Mouse (Mus musculus) midbrain, embryonic 11.5 days (tissue): Measurements from ENCODE around the gene Pir. TPM values are rescaled to one million over a fixed set of nuclear protein-coding genes. Genes with fewer than 3 reads are reported as not detected.

Experiments used
- ATAC-seq: fragments of 200-750 bp; cut with Nextera tagmentation; 2 replicates; pipeline ENCODE4 v1.8.0; 2017; ENCODE audit warnings: moderate TSS enrichment, moderate library complexity; ENCODE audit not compliant: low FRiP score
- DNase-seq: peaks from one replicate; pipeline ENCODE4 v3.0.0; 2015; ENCODE audit warnings: low spot score; ENCODE audit errors: missing footprints
- H3K27ac ChIP-seq: fragments of 300-500 bp; sonication (generic); 2 replicates; pipeline ENCODE4 v1.5.1; 2014; ENCODE audit warnings: low read depth, low read length
- H3K27me3 ChIP-seq: fragments of 300-500 bp; sonication (generic); 2 replicates; pipeline ENCODE4 v1.6.1; 2014; ENCODE audit warnings: mild to moderate bottlenecking, low read length, moderate library complexity, mixed read lengths; ENCODE audit not compliant: control insufficient read depth, insufficient read depth
- H3K36me3 ChIP-seq: fragments of 300-500 bp; sonication (generic); 2 replicates; pipeline ENCODE4 v1.6.1; 2014; ENCODE audit warnings: mild to moderate bottlenecking, low read length, moderate library complexity, mixed read lengths; ENCODE audit not compliant: control insufficient read depth, insufficient read depth
- H3K4me1 ChIP-seq: fragments of 300-500 bp; sonication (generic); 2 replicates; pipeline ENCODE4 v1.6.1; 2014; ENCODE audit warnings: low read length; ENCODE audit not compliant: control insufficient read depth, insufficient read depth
- H3K4me2 ChIP-seq: fragments of 300-500 bp; sonication (generic); 2 replicates; pipeline ENCODE4 v1.6.1; 2014; ENCODE audit warnings: mild to moderate bottlenecking, moderate library complexity
- H3K4me3 ChIP-seq: fragments of 300-500 bp; sonication (generic); 2 replicates; pipeline ENCODE4 v1.5.1; 2014; ENCODE audit warnings: low read depth, low read length
- H3K9ac ChIP-seq: fragments of 300-500 bp; sonication (generic); 2 replicates; pipeline ENCODE4 v1.6.1; 2014; ENCODE audit warnings: low read length
- H3K9me3 ChIP-seq: fragments of 300-500 bp; sonication (generic); 2 replicates; pipeline ENCODE4 v1.6.1; 2016; ENCODE audit warnings: low read length; ENCODE audit not compliant: control insufficient read depth
- WGBS: fragments of 180-500 bp; shearing (Covaris S2); extraction: QIAGEN DNeasy Blood & Tissue Kit; methylation state at CpG from one replicate; pipeline ENCODE4 v1.1.7; 2014; 5-methylcytosine and 5-hydroxymethylcytosine counted together
- polyA plus RNA-seq: library from polyadenylated mRNA; unstranded; fragments of >200 nt; fragmentation: Nextera tagmentation; extraction: Ambion mirVana; gene quantifications from 2 replicates; pipeline ENCODE4 v1.2.1, GENCODE M21; 2014

Pir gene
- polyA plus RNA-seq, 1 experiment from 2014 or later = 6.7 TPM

DNA sequence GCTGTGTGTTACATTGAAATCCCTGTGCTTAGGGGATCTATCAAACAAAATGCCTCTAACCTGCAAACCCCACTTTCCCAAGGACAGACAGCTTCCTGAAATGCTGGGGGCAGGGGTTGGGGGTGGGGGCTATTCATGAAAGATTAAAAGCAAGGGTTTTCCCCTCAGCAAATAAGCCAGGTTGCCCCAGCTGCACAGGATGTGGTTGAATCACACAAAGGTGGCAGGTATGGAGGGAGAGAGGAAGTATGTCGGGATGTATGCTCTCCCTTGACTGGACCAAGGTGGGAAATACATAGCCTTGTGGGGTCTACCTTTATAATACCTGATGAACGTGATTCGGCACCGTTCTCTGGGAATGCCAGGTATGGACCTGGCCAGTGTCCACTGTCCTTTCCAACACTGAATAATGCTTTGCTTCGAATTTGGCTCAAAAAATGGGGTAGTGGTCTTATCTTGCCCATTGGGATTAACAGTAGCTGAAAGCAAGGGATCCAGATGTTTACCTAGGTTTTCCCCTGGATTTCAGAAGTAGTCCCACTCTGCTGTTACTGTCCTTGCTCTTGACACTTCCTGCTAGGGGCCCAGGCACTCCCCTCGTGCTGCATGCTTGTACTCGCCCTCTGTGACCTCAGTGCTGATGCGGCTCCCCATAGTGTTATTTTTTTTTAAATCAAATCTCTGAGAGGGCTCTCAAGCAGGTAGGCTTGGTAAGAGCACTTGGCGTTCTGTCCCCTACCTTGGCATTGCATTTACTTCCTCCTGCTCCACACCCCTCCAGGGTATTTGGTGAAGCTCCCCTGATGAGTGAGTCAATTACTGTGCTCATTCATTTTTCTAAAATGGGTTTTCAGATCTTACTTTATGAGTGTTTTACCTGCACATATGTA, 137.2 kb downstream of the Pir start:
- ATAC-seq = no peak
- DNase-seq = no peak
- Histone ChIP-seq H3K27ac (no peak overlapping the region), H3K36me3 (no peaks in the 10 kb centered on the region), H3K27me3 (no peaks in the 10 kb centered on the region), H3K4me2 (no peak overlapping the region), H3K9ac (no peak overlapping the region), H3K9me3 (no peaks in the 10 kb centered on the region), H3K4me3 (no peak overlapping the region), H3K4me1 (no peaks in the 10 kb centered on the region)
- 77% methylated on average over 9 of the region's 9 CpGs for WGBS

DNA sequence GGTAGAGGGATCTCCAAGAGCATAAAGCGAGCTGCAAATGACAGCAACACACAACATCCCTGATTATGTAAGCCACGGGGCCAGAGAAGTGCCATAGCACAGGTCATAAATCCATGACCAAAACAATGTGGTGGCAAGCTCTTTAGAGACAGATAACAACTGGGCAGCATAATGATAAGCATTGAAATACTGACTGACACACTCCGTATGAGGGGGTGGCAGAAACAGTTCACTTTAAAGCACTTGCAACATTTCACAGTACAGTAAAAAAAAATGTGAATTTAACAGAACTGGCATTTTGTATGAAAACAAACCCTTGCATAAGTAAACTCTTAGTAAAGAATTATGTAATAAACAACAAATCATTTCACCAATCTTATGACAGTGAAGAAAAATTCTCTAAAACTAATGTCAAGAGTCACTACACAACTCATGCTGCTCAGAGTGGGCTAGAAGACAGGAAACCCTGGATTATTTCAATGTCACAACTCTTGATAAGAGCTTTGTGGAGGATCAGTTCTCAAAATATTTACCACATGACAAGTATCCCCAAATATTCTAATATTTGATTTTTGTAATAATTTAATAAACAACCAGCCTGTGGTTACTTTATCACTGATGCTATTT, 139.2 kb downstream of the Pir start:
- Histone ChIP-seq H3K27ac (no peak overlapping the region), H3K9me3 (no peaks in the 10 kb centered on the region), H3K4me2 (no peak overlapping the region), H3K27me3 (no peaks in the 10 kb centered on the region; the same call in 1 of the 2 replicates), H3K36me3 (no peaks in the 10 kb centered on the region), H3K4me3 (no peak overlapping the region), H3K9ac (no peak overlapping the region), H3K4me1 (no peaks in the 10 kb centered on the region)
- WGBS = 88% methylated on average over 3 of the region's 3 CpGs
- ATAC-seq (no peak), DNase-seq (no peak)

DNA sequence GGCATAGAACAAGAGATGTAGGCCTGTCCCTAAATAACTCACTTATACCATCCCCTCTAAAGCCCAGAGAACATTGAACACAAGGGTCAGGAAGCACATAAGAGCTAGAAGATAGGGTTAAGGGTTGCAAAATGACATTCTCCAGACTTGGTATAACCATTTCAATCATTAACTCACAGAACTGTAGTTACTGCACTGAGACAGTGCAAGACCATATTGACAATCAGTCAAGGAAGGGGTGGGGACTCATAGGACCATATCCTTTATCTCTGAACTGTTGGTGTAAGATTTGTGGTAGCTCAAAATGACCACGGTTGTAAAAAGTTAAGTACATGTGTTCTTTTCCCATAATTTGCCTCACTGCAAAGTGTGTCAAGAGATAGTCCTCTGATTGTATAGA, 141.4 kb downstream of the Pir start:
- Histone ChIP-seq H3K4me2 (no peak overlapping the region), H3K27ac (no peak overlapping the region), H3K4me1 (no peaks in the 10 kb centered on the region), H3K36me3 (no peaks in the 10 kb centered on the region), H3K27me3 (no peaks in the 10 kb centered on the region; the same call in 1 of the 2 replicates), H3K9ac (no peak overlapping the region), H3K9me3 (no peaks in the 10 kb centered on the region), H3K4me3 (no peak overlapping the region)
- ATAC-seq (no peak), DNase-seq (no peak)
- WGBS = 86% methylated on average over 1 of the region's 1 CpGs

DNA sequence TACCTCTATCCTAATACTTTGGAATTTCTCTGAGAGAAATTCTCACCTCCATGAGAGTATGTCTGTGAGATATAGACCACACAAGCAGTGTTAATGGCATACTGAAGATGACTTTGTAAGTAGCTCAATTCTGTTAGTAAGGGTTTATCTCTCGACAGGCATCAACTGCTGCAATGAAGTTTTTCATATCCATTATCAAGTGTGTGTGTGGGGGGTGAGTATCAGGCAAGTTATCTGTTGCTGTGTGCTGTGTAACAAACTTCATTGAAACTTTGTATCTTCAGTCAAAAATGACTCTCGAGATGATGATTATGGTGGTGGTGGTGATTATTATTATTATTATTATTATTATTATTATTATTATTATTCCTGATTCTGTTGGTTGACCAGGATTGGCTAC, 147.6 kb downstream of the Pir start:
- WGBS = 78% methylated on average over 2 of the region's 2 CpGs
- H3K27ac ChIP-seq = no peak overlapping the region
- no peaks in the 10 kb centered on the region for H3K36me3 ChIP-seq
- H3K4me3 ChIP-seq = no peak overlapping the region
- no peak overlapping the region for H3K9ac ChIP-seq
- H3K4me1 ChIP-seq = peaks cover 3% of the 10 kb centered on the region; the same call in 1 of the 2 replicates
- H3K27me3 ChIP-seq = no peaks in the 10 kb centered on the region; the same call in 1 of the 2 replicates
- no peak for DNase-seq
- no peak for ATAC-seq
- no peaks in the 10 kb centered on the region for H3K9me3 ChIP-seq
- H3K4me2 ChIP-seq = no peak overlapping the region

DNA sequence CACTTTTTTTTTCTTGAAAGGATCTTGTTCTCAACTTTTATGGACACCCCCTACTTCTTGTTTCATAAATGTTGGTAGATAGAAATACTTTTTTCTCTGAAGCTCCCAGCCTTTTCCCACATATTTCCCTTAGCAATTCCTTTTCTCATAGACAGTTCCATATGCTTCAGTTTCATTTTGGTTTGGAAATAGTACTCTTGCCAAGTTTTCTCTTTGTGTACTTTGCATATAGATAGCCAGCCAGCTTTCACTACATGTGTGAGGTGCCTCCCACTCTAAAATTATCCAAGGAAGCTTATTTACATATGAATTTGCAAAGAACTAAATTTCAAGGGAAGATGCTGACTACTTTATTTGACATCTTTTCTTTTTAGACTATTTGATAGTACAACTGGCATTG, 148.8 kb downstream of the Pir start:
- no peak overlapping the region for H3K4me3 ChIP-seq
- H3K9ac ChIP-seq = no peak overlapping the region
- no peaks in the 10 kb centered on the region; the same call in 1 of the 2 replicates for H3K27me3 ChIP-seq
- DNase-seq (no peak), ATAC-seq (no peak)
- no peaks in the 10 kb centered on the region for H3K36me3 ChIP-seq
- H3K4me2 ChIP-seq = no peak overlapping the region
- H3K9me3 ChIP-seq = no peaks in the 10 kb centered on the region
- no peak overlapping the region for H3K27ac ChIP-seq
- H3K4me1 ChIP-seq = peaks cover 3% of the 10 kb centered on the region; the same call in 1 of the 2 replicates

DNA sequence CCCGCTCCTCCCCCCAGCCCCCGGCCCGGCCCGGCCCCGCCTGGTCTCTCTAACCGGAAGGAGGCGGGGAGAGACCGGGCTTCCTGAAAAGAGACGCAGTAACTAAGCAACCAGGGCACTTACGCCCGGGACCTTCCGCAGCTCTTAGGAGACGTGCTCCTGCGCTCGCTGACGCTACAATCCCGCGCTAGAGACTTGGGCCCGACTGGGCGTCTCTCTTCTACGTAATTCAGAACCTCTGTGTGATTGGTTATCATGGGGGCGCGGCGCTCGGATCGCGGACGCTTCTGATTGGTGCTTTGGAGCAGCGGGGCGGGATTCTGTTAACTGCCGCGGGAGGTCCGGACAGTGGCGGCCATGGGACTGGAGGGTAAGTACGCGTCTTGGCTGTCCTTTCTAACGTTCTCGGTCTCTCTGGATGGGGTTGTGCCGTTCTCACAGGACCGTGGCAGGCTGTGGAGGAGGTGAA, 150.3 kb downstream of the Pir start, which contains the start of gene Piga:
Gene Piga (plus strand): TSS at position 317 of the 469 bp plus-strand sequence.
- no peak within 1 kb of the TSS; the same call in 1 of the 2 replicates for H3K27ac ChIP-seq

DNA sequence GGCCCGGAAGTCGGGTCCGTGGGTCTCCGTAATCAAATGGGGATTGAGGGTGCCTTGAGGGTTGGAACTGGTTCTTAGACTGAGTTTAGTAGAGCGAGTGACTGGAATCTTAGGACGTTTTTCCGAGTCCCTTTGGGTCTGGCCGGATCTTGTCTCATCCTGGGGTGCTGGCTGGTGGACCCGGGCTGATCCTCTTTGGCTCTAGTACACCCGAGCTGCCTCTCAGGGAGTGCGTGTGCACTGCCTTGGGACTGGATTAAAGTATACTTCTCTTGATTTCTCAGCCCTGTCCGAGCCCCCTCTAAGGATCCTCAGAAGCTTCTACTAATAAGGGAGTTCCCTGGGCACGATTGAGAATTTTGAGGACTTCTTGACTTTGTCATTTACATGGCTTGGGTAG, 150.8 kb downstream of the Pir start:
- DNase-seq (no peak), ATAC-seq (no peak; the same call in 1 of the 2 replicates)
- WGBS = 26% methylated on average over 13 of the region's 13 CpGs

More for the DNA sequence above, 150.3 kb downstream of the Pir start, which contains the start of gene Piga:
- peak within 1 kb of the TSS; percentile 70 for H3K9ac ChIP-seq
- peak; percentile 99 for ATAC-seq
- peaks cover 3% of the 10 kb centered on the region; the same call in 1 of the 2 replicates for H3K4me1 ChIP-seq
- H3K9me3 ChIP-seq = no peaks in the 10 kb centered on the region
- 22% methylated on average over 39 of the region's 40 CpGs for WGBS
- peak; percentile 96 for DNase-seq
- H3K4me3 ChIP-seq = peak within 1 kb of the TSS; percentile 47
- no peaks in the 10 kb centered on the region; the same call in 1 of the 2 replicates for H3K27me3 ChIP-seq
- H3K36me3 ChIP-seq = no peaks in the 10 kb centered on the region
- peak within 1 kb of the TSS; percentile 46 for H3K4me2 ChIP-seq

DNA sequence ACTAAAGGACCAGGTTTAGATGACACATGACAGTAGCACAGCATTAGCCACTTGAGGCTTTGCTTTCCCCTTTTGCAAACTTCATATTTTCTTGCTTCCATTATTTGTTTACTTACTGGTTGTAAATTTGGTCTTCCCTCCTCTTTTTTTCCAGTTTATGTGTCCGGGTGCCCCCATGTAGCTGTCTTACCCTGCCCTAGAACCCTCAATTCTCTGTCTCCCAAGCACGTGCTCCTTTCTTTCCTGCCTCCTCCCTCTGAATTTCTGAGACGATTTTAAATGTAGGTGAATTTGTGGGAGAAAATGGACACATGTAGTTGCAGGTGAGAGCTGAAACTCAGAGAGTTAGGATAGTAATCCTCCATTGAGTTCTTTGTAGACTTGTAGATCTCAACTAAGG, 151.3 kb downstream of the Pir start:
- WGBS = 64% methylated on average over 3 of the region's 3 CpGs
- Histone ChIP-seq H3K27ac (no peak overlapping the region), H3K36me3 (no peaks in the 10 kb centered on the region), H3K4me1 (peaks cover 3% of the 10 kb centered on the region; the same call in 1 of the 2 replicates), H3K9ac (peak overlapping the region; percentile 70; the same call in 1 of the 2 replicates), H3K4me3 (peak overlapping the region; percentile 47), H3K27me3 (no peaks in the 10 kb centered on the region), H3K4me2 (peak overlapping the region; percentile 46), H3K9me3 (no peaks in the 10 kb centered on the region)
- DNase-seq (no peak), ATAC-seq (no peak)

More for the DNA sequence above, 150.8 kb downstream of the Pir start:
- peak overlapping the region; percentile 46 for H3K4me2 ChIP-seq
- peak overlapping the region; percentile 70 for H3K9ac ChIP-seq
- no peaks in the 10 kb centered on the region for H3K27me3 ChIP-seq
- peak overlapping the region; percentile 47 for H3K4me3 ChIP-seq
- H3K36me3 ChIP-seq = no peaks in the 10 kb centered on the region
- no peak overlapping the region; the same call in 1 of the 2 replicates for H3K27ac ChIP-seq
- H3K9me3 ChIP-seq = no peaks in the 10 kb centered on the region
- peaks cover 3% of the 10 kb centered on the region; the same call in 1 of the 2 replicates for H3K4me1 ChIP-seq
